9 mouse cellular contexts compared by ENCODE assay signal in genomic region chr3:107458528-107459195, GRCm38 (mm10). TPM values are rescaled to one million over a fixed set of nuclear protein-coding genes. Genes with fewer than 3 reads are reported as not detected.
DNase-seq lines count a peak whose midpoint lies in the region; ATAC-seq and TF ChIP-seq lines count a peak whose summit lies in the region.
"Had no signal": no experiment of that assay in that cellular context is flagged by ENCODE, and none has a peak within 500 bp of the region (broad histone marks: within the 10 kb centered on the region; RNA-seq: fewer than 3 reads in every experiment).

No protein-coding gene starts in this region.

- peak overlapping the region; percentile 69 for H3K4me3 ChIP-seq in gastrocnemius, adult 2 months
- no peak overlapping the region for H3K4me3 ChIP-seq in thymus, adult 2 months (ENCODE audit: control insufficient read depth, insufficient read depth, low read length)
- H3K4me3 ChIP-seq in heart, embryonic 14.5 days (ENCODE audit: control insufficient read depth in 1 of 2, insufficient read depth in 1 of 2, low read depth in 1 of 2, low read length in 2 of 2): peak overlapping the region; percentile 49 to 52
- peak overlapping the region; percentile 66 for H3K4me3 ChIP-seq in neural tube, embryonic 15.5 days (replicated peaks)

- TF ChIP-seq CTCF in gastrocnemius, adult 2 months (IDR thresholded peaks at IDR 0.05): peak; percentile 6; the same call in 1 of the 2 replicates
- TF ChIP-seq CTCF in thymus, adult 2 months (IDR thresholded peaks at IDR 0.05; ENCODE audit: borderline replicate concordance, control insufficient read depth, extremely low read depth, insufficient read depth, low read length, poor library complexity): no peak

- no peak for TF ChIP-seq POLR2A in thymus, adult 2 months (IDR thresholded peaks at IDR 0.05; ENCODE audit: control insufficient read depth, extremely low read depth, insufficient read depth, low read length, poor library complexity)

- 1% methylated on average over 49 of the region's 51 CpGs for WGBS in thymus, adult 2 months
- under 1% methylated on average over 48 of the region's 51 CpGs for WGBS in heart, embryonic 14.5 days
- under 1% methylated on average over 45 of the region's 51 CpGs for WGBS in neural tube, embryonic 15.5 days

- H3K4me2 ChIP-seq in heart, embryonic 14.5 days (ENCODE audit: low read length): peak overlapping the region; percentile 95
- peak overlapping the region; percentile 99 for H3K4me2 ChIP-seq in neural tube, embryonic 15.5 days

- H3K36me3 ChIP-seq in thymus, adult 2 months (ENCODE audit: control insufficient read depth, insufficient read depth, low read length): no peaks in the 10 kb centered on the region
- H3K36me3 ChIP-seq in heart, embryonic 14.5 days (ENCODE audit: control insufficient read depth, insufficient read depth, low read length): no peaks in the 10 kb centered on the region
- H3K36me3 ChIP-seq in neural tube, embryonic 15.5 days: no peaks in the 10 kb centered on the region

- no peak for ATAC-seq in heart, embryonic 14.5 days (ENCODE audit: insufficient number of reproducible peaks, insufficient read depth, low FRiP score, low read depth)
- ATAC-seq in neural tube, embryonic 15.5 days (ENCODE audit: low FRiP score): no peak; the same call in 1 of the 2 replicates

- intact Hi-C loops in gastrocnemius, adult 2 months (cut with DNase I): no loop called here
- intact Hi-C loops in left cerebral cortex, postnatal 4 days (cut with DNase I): no loop called here

- DNase-seq in gastrocnemius, adult 2 months: peak; percentile 67
- no peak for DNase-seq in gastrocnemius, adult 18-20 months (ENCODE audit: low spot score)
- peak; percentile 12 for DNase-seq in thymus, adult 2 months
- DNase-seq in thymus, adult 18-20 months: no peak
- peak; percentile 22 for DNase-seq in left cerebral cortex, postnatal 4 days
- no peak for DNase-seq in ovary, postnatal 36 days (ENCODE audit: low spot score)

- peak overlapping the region; percentile 44; the same call in 1 of the 2 replicates for H3K9ac ChIP-seq in heart, embryonic 14.5 days (ENCODE audit: low read length)
- peak overlapping the region; percentile 62 for H3K9ac ChIP-seq in neural tube, embryonic 15.5 days (replicated peaks)

- H3K4me1 ChIP-seq in thymus, adult 2 months (replicated peaks; ENCODE audit: control insufficient read depth, insufficient read depth, low read length): no peaks in the 10 kb centered on the region
- peaks cover 10 to 21% of the 10 kb centered on the region in 2 experiments; a peak in 3 of 4 replicates for H3K4me1 ChIP-seq in heart, embryonic 14.5 days (ENCODE audit: control insufficient read depth in 2 of 2, insufficient read depth in 2 of 2, low read length in 2 of 2)
- peaks cover 49% of the 10 kb centered on the region for H3K4me1 ChIP-seq in neural tube, embryonic 15.5 days

- H3K27me3 ChIP-seq in thymus, adult 2 months (ENCODE audit: control insufficient read depth, insufficient read depth, low read length): peaks cover 11% of the 10 kb centered on the region; the same call in 1 of the 2 replicates
- H3K27me3 ChIP-seq in heart, embryonic 14.5 days (ENCODE audit: control insufficient read depth, insufficient read depth, low read length): peaks cover 98% of the 10 kb centered on the region
- H3K27me3 ChIP-seq in neural tube, embryonic 15.5 days (replicated peaks): peaks cover 75% of the 10 kb centered on the region

- peak overlapping the region; percentile 90 for H3K27ac ChIP-seq in gastrocnemius, adult 2 months
- H3K27ac ChIP-seq in thymus, adult 2 months (ENCODE audit: control insufficient read depth, insufficient read depth, low read length): no peak overlapping the region
- no peak overlapping the region for H3K27ac ChIP-seq in heart, embryonic 14.5 days (replicated peaks in 1 of 2; ENCODE audit: control insufficient read depth in 1 of 2, insufficient read depth in 1 of 2, low read depth in 2 of 2, low read length in 2 of 2)
- no peak overlapping the region for H3K27ac ChIP-seq in neural tube, embryonic 15.5 days (replicated peaks)

- H3K9me3 ChIP-seq in heart, embryonic 14.5 days (ENCODE audit: control insufficient read depth, low read length): no peaks in the 10 kb centered on the region
- H3K9me3 ChIP-seq in neural tube, embryonic 15.5 days (replicated peaks): no peaks in the 10 kb centered on the region

RNA-seq across cellular contexts. Expression of gene Kcnc4, which starts 0.7 kb away (rescaled TPM):
- total RNA-seq in gastrocnemius, adult 2 months (2021): 10 to 100 TPM; 51.9 to 72.3 TPM
- total RNA-seq in gastrocnemius, adult 18-20 months (2021): 10 to 100 TPM; 53.1 to 95.8 TPM
- 0.31 and 0.43 TPM in 2 replicates for polyA plus RNA-seq in thymus, adult 2 months (2012; rRNA removed)
- polyA plus RNA-seq in heart, embryonic 14.5 days (2014; fragmentation: Nextera tagmentation; extraction: Ambion mirVana): 0.08 and 0.12 TPM in 2 replicates
- 10 to 100 TPM; 21.2 to 25.8 TPM for total RNA-seq in left cerebral cortex, postnatal 4 days (2021)
- polyA plus RNA-seq in neural tube, embryonic 15.5 days (2015; fragmentation: Nextera tagmentation; extraction: Ambion mirVana): 9.1 TPM in 2 replicates
- total RNA-seq: CH12.LX had no signal

RNA-seq across cellular contexts. Expression of gene Slc6a17, which starts 59.2 kb away (rescaled TPM):
- under 1 TPM; 0.28 to 0.81 TPM for total RNA-seq in gastrocnemius, adult 2 months (2021)
- total RNA-seq in gastrocnemius, adult 18-20 months (2021): 1 to 10 TPM; 1.0 to 2.3 TPM
- polyA plus RNA-seq in thymus, adult 2 months (2012; rRNA removed): 0.46 and 0.53 TPM in 2 replicates
- polyA plus RNA-seq in heart, embryonic 14.5 days (2014; fragmentation: Nextera tagmentation; extraction: Ambion mirVana): 4.5 and 5.2 TPM in 2 replicates
- total RNA-seq in left cerebral cortex, postnatal 4 days (2021): 100 to 1,000 TPM; 152 to 153 TPM
- 13.9 and 16.9 TPM in 2 replicates for polyA plus RNA-seq in neural tube, embryonic 15.5 days (2015; fragmentation: Nextera tagmentation; extraction: Ambion mirVana)
- total RNA-seq: CH12.LX had no signal

Comparison
In these comparisons a context has a peak if more than half of its experiments do, and no peak if none do; other contexts are left out.
1. DNase-seq: peak in gastrocnemius, adult 2 months (single experiment), thymus, adult 2 months (single experiment) and left cerebral cortex, postnatal 4 days (single experiment); none in gastrocnemius, adult 18-20 months (single experiment), thymus, adult 18-20 months (0 of 2) and ovary, postnatal 36 days (single experiment).
2. RNA of gene Slc6a17, which starts 59.2 kb away (total RNA-seq): 152 to 153 TPM in left cerebral cortex, postnatal 4 days; 1.0 to 2.3 TPM in gastrocnemius, adult 18-20 months and 0.28 to 0.81 TPM in gastrocnemius, adult 2 months; every median in the first group is over 10 times any median in the second.